Mouse (Mus musculus): ENCODE measurements around the gene Pkp2. TPM values are rescaled to one million over a fixed set of nuclear protein-coding genes. Genes with fewer than 3 reads are reported as not detected.
A peak's percentile ranks its signal among the peaks of the same experiment; 100 is the strongest.
"Not testable (repeated sequence)": the region's sequence is repeated elsewhere in the genome, so short reads cannot be mapped to it uniquely, and the experiment has no call there.

Gene Pkp2
- polyA plus RNA-seq (2012; rRNA removed), result 1.3 and 1.4 TPM in 2 replicates

DNA sequence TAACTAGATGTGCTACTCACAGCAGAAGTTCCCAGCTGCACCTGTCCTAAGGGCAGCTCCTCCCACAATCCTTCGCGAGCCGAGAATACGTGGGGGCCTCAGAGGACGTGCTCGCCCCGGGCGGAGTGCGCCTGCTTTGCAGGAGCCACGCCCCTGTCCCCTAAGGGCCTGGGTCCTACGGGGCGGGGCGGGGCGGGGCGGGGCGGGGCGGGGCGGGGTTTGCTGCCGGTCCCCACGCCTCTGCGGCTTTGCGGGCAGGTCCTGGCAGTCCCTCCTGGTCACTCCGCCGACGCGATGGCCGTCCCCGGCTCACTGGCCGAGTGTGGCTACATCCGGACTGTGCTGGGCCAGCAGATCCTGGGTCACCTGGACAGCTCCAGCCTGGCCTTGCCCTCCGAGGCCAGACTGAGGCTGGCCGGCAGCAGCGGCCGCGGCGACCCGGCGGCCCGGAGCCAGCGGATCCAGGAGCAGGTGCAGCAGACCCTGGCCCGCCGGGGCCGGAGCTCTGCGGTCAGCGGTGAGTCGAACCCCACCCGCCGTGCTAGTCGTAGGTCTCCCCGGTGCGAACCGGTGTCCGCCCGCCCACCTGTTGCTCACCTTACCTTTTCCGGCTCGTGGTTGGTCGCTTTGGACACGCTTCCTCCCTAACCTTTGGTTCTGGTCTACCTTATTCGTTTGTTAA is at the start of gene Pkp2:
Gene Pkp2, plus strand, starts transcription at position 240 of the 682 bp plus-strand sequence.
- TF ChIP-seq POLR2A (IDR thresholded peaks at IDR 0.05; ENCODE audit: control insufficient read depth, low read depth, low read length) (no peak), CTCF (IDR thresholded peaks at IDR 0.05; ENCODE audit: control insufficient read depth, insufficient read depth, insufficient replicate concordance, low read depth, low read length) (no peak)
- Histone ChIP-seq H3K4me3 (ENCODE audit: control insufficient read depth, low read depth, low read length) (peak within 1 kb of the TSS; percentile 90), H3K4me1 (ENCODE audit: control insufficient read depth, insufficient read depth, low read length) (peaks cover 3% of the 10 kb centered on the region), H3K27me3 (ENCODE audit: control insufficient read depth, insufficient read depth, low read length) (no peaks in the 10 kb centered on the region), H3K27ac (ENCODE audit: control insufficient read depth, insufficient read depth, low read depth, low read length) (no peak within 1 kb of the TSS), H3K36me3 (ENCODE audit: control insufficient read depth, insufficient read depth, low read length) (no peaks in the 10 kb centered on the region)

- TF ChIP-seq POLR2A (IDR thresholded peaks at IDR 0.05; ENCODE audit: control insufficient read depth, low read depth, low read length) (no peak), CTCF (IDR thresholded peaks at IDR 0.05; ENCODE audit: control insufficient read depth, insufficient read depth, insufficient replicate concordance, low read depth, low read length) (peak; percentile 10; the same call in 1 of the 2 replicates)
- Histone ChIP-seq H3K27me3 (ENCODE audit: control insufficient read depth, insufficient read depth, low read length) (no peaks in the 10 kb centered on the region), H3K4me1 (ENCODE audit: control insufficient read depth, insufficient read depth, low read length) (peaks cover 9% of the 10 kb centered on the region), H3K27ac (ENCODE audit: control insufficient read depth, insufficient read depth, low read depth, low read length) (no peak overlapping the region), H3K4me3 (ENCODE audit: control insufficient read depth, low read depth, low read length) (peak overlapping the region; percentile 12; the same call in 1 of the 2 replicates), H3K36me3 (ENCODE audit: control insufficient read depth, insufficient read depth, low read length) (no peaks in the 10 kb centered on the region)
Observed at GRCm38 (mm10) chr16:16197374-16197773, 15.7 kb upstream of the Pkp2 start.

DNA sequence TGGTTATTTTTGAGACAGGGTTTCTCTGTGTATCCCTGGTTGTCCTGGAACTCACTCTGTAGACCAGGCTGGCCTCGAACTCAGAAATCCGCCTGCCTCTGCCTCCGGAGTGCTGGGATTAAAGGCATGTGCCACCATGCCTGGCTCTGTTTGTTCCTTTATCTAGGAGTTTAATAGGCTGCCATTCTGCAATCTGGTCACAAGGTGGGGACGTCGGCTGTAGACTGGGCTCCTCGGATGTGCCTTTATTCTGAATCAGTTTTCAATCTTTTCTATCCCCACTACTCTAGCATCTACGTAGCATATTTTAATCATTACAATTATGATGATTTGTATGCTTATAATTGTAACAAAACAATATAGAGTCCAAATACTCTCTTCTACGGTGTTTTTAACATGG is 11.1 kb upstream of the Pkp2 start:
- H3K27me3 ChIP-seq (ENCODE audit: control insufficient read depth, insufficient read depth, low read length); H3K4me3 ChIP-seq (ENCODE audit: control insufficient read depth, low read depth, low read length); H3K36me3 ChIP-seq (ENCODE audit: control insufficient read depth, insufficient read depth, low read length); H3K27ac ChIP-seq (ENCODE audit: control insufficient read depth, insufficient read depth, low read depth, low read length); H3K4me1 ChIP-seq (ENCODE audit: control insufficient read depth, insufficient read depth, low read length): not testable (repeated sequence)
- TF ChIP-seq CTCF (IDR thresholded peaks at IDR 0.05; ENCODE audit: control insufficient read depth, insufficient read depth, insufficient replicate concordance, low read depth, low read length), result peak; percentile 30; the same call in 1 of the 2 replicates

GRCm38 (mm10) chr16:16204648-16205047 is 8.5 kb upstream of the Pkp2 start:
- no peaks in the 10 kb centered on the region for H3K36me3 ChIP-seq (ENCODE audit: control insufficient read depth, insufficient read depth, low read length)
- no peaks in the 10 kb centered on the region for H3K27me3 ChIP-seq (ENCODE audit: control insufficient read depth, insufficient read depth, low read length)
- no peak overlapping the region for H3K4me3 ChIP-seq (ENCODE audit: control insufficient read depth, low read depth, low read length)
- no peak for TF ChIP-seq POLR2A (IDR thresholded peaks at IDR 0.05; ENCODE audit: control insufficient read depth, low read depth, low read length)
- TF ChIP-seq CTCF (IDR thresholded peaks at IDR 0.05; ENCODE audit: control insufficient read depth, insufficient read depth, insufficient replicate concordance, low read depth, low read length), result no peak
- no peak overlapping the region for H3K27ac ChIP-seq (ENCODE audit: control insufficient read depth, insufficient read depth, low read depth, low read length)
- H3K4me1 ChIP-seq (ENCODE audit: control insufficient read depth, insufficient read depth, low read length), result no peaks in the 10 kb centered on the region

GRCm38 (mm10) chr16:16212723-16213078 is 417 bp upstream of the Pkp2 start:
- Histone ChIP-seq H3K36me3 (ENCODE audit: control insufficient read depth, insufficient read depth, low read length) (no peaks in the 10 kb centered on the region), H3K27ac (ENCODE audit: control insufficient read depth, insufficient read depth, low read depth, low read length) (no peak overlapping the region), H3K4me3 (ENCODE audit: control insufficient read depth, low read depth, low read length) (peak overlapping the region; percentile 53), H3K4me1 (ENCODE audit: control insufficient read depth, insufficient read depth, low read length) (peaks cover 3% of the 10 kb centered on the region), H3K27me3 (ENCODE audit: control insufficient read depth, insufficient read depth, low read length) (no peaks in the 10 kb centered on the region)
- TF ChIP-seq CTCF (IDR thresholded peaks at IDR 0.05; ENCODE audit: control insufficient read depth, insufficient read depth, insufficient replicate concordance, low read depth, low read length), result no peak
- no peak for TF ChIP-seq POLR2A (IDR thresholded peaks at IDR 0.05; ENCODE audit: control insufficient read depth, low read depth, low read length)

- H3K4me1 ChIP-seq (ENCODE audit: control insufficient read depth, insufficient read depth, low read length), result peaks cover 3% of the 10 kb centered on the region
- TF ChIP-seq POLR2A (IDR thresholded peaks at IDR 0.05; ENCODE audit: control insufficient read depth, low read depth, low read length) (no peak), CTCF (IDR thresholded peaks at IDR 0.05; ENCODE audit: control insufficient read depth, insufficient read depth, insufficient replicate concordance, low read depth, low read length) (no peak)
- no peaks in the 10 kb centered on the region for H3K27me3 ChIP-seq (ENCODE audit: control insufficient read depth, insufficient read depth, low read length)
- no peak overlapping the region for H3K27ac ChIP-seq (ENCODE audit: control insufficient read depth, insufficient read depth, low read depth, low read length)
- peak overlapping the region; percentile 90 for H3K4me3 ChIP-seq (ENCODE audit: control insufficient read depth, low read depth, low read length)
- no peaks in the 10 kb centered on the region for H3K36me3 ChIP-seq (ENCODE audit: control insufficient read depth, insufficient read depth, low read length)
Observed at GRCm38 (mm10) chr16:16213761-16214305, 715 bp downstream of the Pkp2 start.

DNA sequence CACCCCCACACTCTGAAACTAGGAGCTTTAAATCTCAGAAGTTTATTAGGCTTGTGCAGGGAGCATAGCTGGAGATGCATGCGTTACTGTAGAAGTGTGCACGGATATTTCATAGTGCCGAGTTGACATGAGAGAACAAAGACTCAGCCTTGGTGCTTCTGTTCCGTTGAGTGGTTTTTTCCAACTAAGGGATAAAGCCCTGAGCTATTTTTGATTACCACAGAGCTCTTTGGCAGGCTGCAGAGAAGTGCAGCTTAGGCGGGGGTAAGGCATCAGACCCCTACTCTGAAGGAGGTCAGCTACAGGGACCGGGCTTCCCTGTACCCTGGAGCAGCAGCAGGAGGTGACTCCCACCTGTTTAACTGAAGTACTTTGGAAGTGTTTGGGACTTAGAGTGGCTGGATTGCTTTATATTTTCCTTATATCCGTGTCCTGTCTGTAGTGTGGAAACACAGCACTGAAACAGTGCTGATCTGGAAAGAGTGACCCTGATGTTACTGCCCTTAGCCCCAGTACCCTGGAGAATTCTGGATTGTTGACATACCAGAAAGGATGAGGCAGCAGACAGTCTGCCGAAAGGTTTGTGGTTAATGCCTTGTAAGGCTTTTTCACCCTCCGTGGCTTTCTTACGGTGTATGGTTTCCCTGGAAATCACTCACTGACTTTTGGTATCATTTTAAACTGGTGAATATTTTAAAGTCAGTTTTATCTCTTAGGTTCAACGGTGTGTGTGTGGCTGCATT is 2.7 kb downstream of the Pkp2 start:
- TF ChIP-seq CTCF (IDR thresholded peaks at IDR 0.05; ENCODE audit: control insufficient read depth, insufficient read depth, insufficient replicate concordance, low read depth, low read length) (no peak), POLR2A (IDR thresholded peaks at IDR 0.05; ENCODE audit: control insufficient read depth, low read depth, low read length) (no peak)
- Histone ChIP-seq H3K27me3 (ENCODE audit: control insufficient read depth, insufficient read depth, low read length) (no peaks in the 10 kb centered on the region), H3K4me3 (ENCODE audit: control insufficient read depth, low read depth, low read length) (no peak overlapping the region), H3K27ac (ENCODE audit: control insufficient read depth, insufficient read depth, low read depth, low read length) (no peak overlapping the region), H3K4me1 (ENCODE audit: control insufficient read depth, insufficient read depth, low read length) (peaks cover 5% of the 10 kb centered on the region), H3K36me3 (ENCODE audit: control insufficient read depth, insufficient read depth, low read length) (no peaks in the 10 kb centered on the region)

Data from testis, adult 2 months (tissue).